Mouse (Mus musculus) cerebellum, adult 11 months (tissue): ENCODE measurements at regions not wholly inside any gene's neighbourhood (a gene's known extent, or its start where the extent isn't known, plus 50 kb on each side); places are given as distances from the start of the nearest gene placed in this dataset.

Source experiments
- DNase-seq: peaks from one replicate; pipeline ENCODE4 v3.0.0; 2022

GRCm38 (mm10) chr16:77444647-77445046, 157.2 kb downstream of the Gm11146 start:
- DNase-seq, result no peak

GRCm38 (mm10) chr16:77444006-77444405, 157.9 kb downstream of the Gm11146 start:
- peak; percentile 18 for DNase-seq

GRCm38 (mm10) chr16:77443318-77443717, 158.6 kb downstream of the Gm11146 start:
- DNase-seq, result no peak

GRCm38 (mm10) chr16:77442866-77443265, 159.0 kb downstream of the Gm11146 start:
- DNase-seq, result no peak

GRCm38 (mm10) chr16:77431345-77431744, 170.5 kb downstream of the Gm11146 start:
- DNase-seq, result no peak

- DNase-seq, result no peak
These were observed 179.2 kb downstream of the Gm11146 start for GRCm38 (mm10) chr16:77422385-77423363.

GRCm38 (mm10) chr16:77421591-77422024, 180.3 kb downstream of the Gm11146 start:
- DNase-seq, result no peak

- no peak for DNase-seq
These were observed 180.9 kb downstream of the Gm11146 start for GRCm38 (mm10) chr16:77421001-77421400.

- no peak for DNase-seq
These were observed 181.6 kb downstream of the Gm11146 start for GRCm38 (mm10) chr16:77420136-77420860.

GRCm38 (mm10) chr16:77419116-77419735, 182.7 kb downstream of the Gm11146 start:
- no peak for DNase-seq

- no peak for DNase-seq
These were observed 183.4 kb downstream of the Gm11146 start for GRCm38 (mm10) chr16:77418486-77418885.

GRCm38 (mm10) chr16:77417791-77418190, 184.1 kb downstream of the Gm11146 start:
- DNase-seq, result no peak

GRCm38 (mm10) chr16:77414562-77414961, 187.3 kb downstream of the Gm11146 start:
- no peak for DNase-seq

- no peak for DNase-seq
These were observed 192.7 kb downstream of the Gm11146 start for GRCm38 (mm10) chr16:77409168-77409567.

- no peak for DNase-seq
These were observed 194.9 kb downstream of the Gm11146 start for GRCm38 (mm10) chr16:77406999-77407398.

GRCm38 (mm10) chr16:77405859-77406258, 196.0 kb downstream of the Gm11146 start:
- no peak for DNase-seq

- no peak for DNase-seq
These were observed 196.6 kb downstream of the Gm11146 start for GRCm38 (mm10) chr16:77405181-77405818.

- no peak for DNase-seq
These were observed 199.1 kb downstream of the Gm11146 start for GRCm38 (mm10) chr16:77402711-77403280.

- no peak for DNase-seq
These were observed 200.5 kb downstream of the Gm11146 start for GRCm38 (mm10) chr16:77401185-77401943.

- DNase-seq, result peak; percentile 25
These were observed 201.5 kb downstream of the Gm11146 start for GRCm38 (mm10) chr16:77400276-77400891.

- DNase-seq, result no peak
These were observed 202.0 kb downstream of the Gm11146 start for GRCm38 (mm10) chr16:77399846-77400275.
